Mouse (Mus musculus): Measurements from ENCODE around the gene Homer3.

GRCm38 (mm10) chr8:70331526-70331925, 48.9 kb downstream of the Homer3 start:
- TF ChIP-seq POLR2A (IDR thresholded peaks at IDR 0.05; ENCODE audit: borderline replicate concordance, extremely low read depth, insufficient read depth, insufficient read length, poor library complexity, severe bottlenecking) (no peak), CTCF (IDR thresholded peaks at IDR 0.05; ENCODE audit: borderline replicate concordance, extremely low read depth, insufficient read depth, insufficient read length) (no peak)

Data from brain, embryonic 14.5 days (tissue).